In genomic region chr11:113779680-113780041, GRCm38 (mm10) we compare ENCODE assay signal across 8 mouse cellular contexts. TPM values are rescaled to one million over a fixed set of nuclear protein-coding genes. Genes with fewer than 3 reads are reported as not detected.
DNase-seq lines count a peak whose midpoint lies in the region; ATAC-seq and TF ChIP-seq lines count a peak whose summit lies in the region.
"Had no signal": no experiment of that assay in that cellular context is flagged by ENCODE, and none has a peak within 500 bp of the region (broad histone marks: within the 10 kb centered on the region; RNA-seq: fewer than 3 reads in every experiment).

No protein-coding gene starts in this region.

- H3K4me1 ChIP-seq in heart, embryonic 11.5 days (ENCODE audit: control insufficient read depth, insufficient read depth, low read length) = peaks cover 33% of the 10 kb centered on the region
- peaks cover 52% of the 10 kb centered on the region for H3K4me1 ChIP-seq in liver, embryonic 12.5 days
- H3K4me1 ChIP-seq in liver, postnatal 0 days (ENCODE audit: insufficient read depth) = peaks cover 29% of the 10 kb centered on the region

- no peak for DNase-seq in heart, postnatal 14 days
- DNase-seq in liver (no peak), ZHBTc4 (ENCODE audit: low read depth, low spot score) (peak; percentile 36)
- no peak for DNase-seq in liver, postnatal 0 days
- no peak for DNase-seq in right cerebral cortex, postnatal 14 days

- peak overlapping the region; percentile 23; the same call in 1 of the 2 replicates for H3K4me2 ChIP-seq in heart, embryonic 11.5 days
- H3K4me2 ChIP-seq in liver, embryonic 12.5 days = peak overlapping the region; percentile 35
- H3K4me2 ChIP-seq in liver, postnatal 0 days (ENCODE audit: low read depth, low read length) = 0 out of 2 replicates have a peak overlapping the region, but pooled peaks have one; percentile 9
- H3K4me2 ChIP-seq: hindbrain, embryonic 15.5 days had no signal

- no peak for ATAC-seq in heart, embryonic 11.5 days (replicated peaks; ENCODE audit: insufficient number of reproducible peaks, low FRiP score, low TSS enrichment)
- ATAC-seq in liver, embryonic 12.5 days = no peak
- no peak for ATAC-seq in liver, postnatal 0 days

- no peak overlapping the region for H3K4me3 ChIP-seq in heart, embryonic 11.5 days (ENCODE audit: low read depth, low read length)
- no peak overlapping the region for H3K4me3 ChIP-seq in liver, embryonic 12.5 days
- no peak overlapping the region for H3K4me3 ChIP-seq in liver, postnatal 0 days (ENCODE audit: low read depth, low read length)
- H3K4me3 ChIP-seq: hindbrain, embryonic 15.5 days had no signal

- TF ChIP-seq EP300 in liver, postnatal 0 days (IDR thresholded peaks at IDR 0.05; ENCODE audit: low read depth) = no peak

- H3K9ac ChIP-seq in heart, embryonic 11.5 days (ENCODE audit: low read depth, low read length) = no peak overlapping the region
- no peak overlapping the region for H3K9ac ChIP-seq in liver, embryonic 12.5 days
- H3K9ac ChIP-seq in liver, postnatal 0 days (replicated peaks) = no peak overlapping the region
- H3K9ac ChIP-seq: hindbrain, embryonic 15.5 days had no signal

- H3K27me3 ChIP-seq in heart, embryonic 11.5 days (ENCODE audit: control insufficient read depth, insufficient read depth, low read length) = 0 out of 2 replicates have a peak, but pooled peaks cover 2% of the 10 kb centered on the region
- peaks cover 17% of the 10 kb centered on the region for H3K27me3 ChIP-seq in liver, embryonic 12.5 days (replicated peaks)
- no peaks in the 10 kb centered on the region for H3K27me3 ChIP-seq in liver, postnatal 0 days (ENCODE audit: insufficient read depth, low read length)
- H3K27me3 ChIP-seq: hindbrain, embryonic 15.5 days had no signal

- H3K9me3 ChIP-seq in heart, embryonic 11.5 days (replicated peaks; ENCODE audit: control insufficient read depth, low read length) = no peaks in the 10 kb centered on the region
- no peaks in the 10 kb centered on the region for H3K9me3 ChIP-seq in liver, embryonic 12.5 days (replicated peaks)
- H3K9me3 ChIP-seq in liver, postnatal 0 days (ENCODE audit: low read length) = no peaks in the 10 kb centered on the region
- H3K9me3 ChIP-seq: hindbrain, embryonic 15.5 days had no signal

- intact Hi-C loops in heart, postnatal 14 days (cut with DNase I) = loop anchor here (2.0 kb wide), 1 partner anchor 29 kb away; the partner anchor contains the start of gene Cdc42ep4

- TF ChIP-seq CTCF in liver, postnatal 0 days (IDR thresholded peaks at IDR 0.05; ENCODE audit: low read depth) = no peak

- no peaks in the 10 kb centered on the region for H3K36me3 ChIP-seq in heart, embryonic 11.5 days (ENCODE audit: control insufficient read depth, insufficient read depth, low read length)
- H3K36me3 ChIP-seq in liver, embryonic 12.5 days = no peaks in the 10 kb centered on the region
- no peaks in the 10 kb centered on the region for H3K36me3 ChIP-seq in liver, postnatal 0 days (replicated peaks; ENCODE audit: insufficient read depth, low read length)
- H3K36me3 ChIP-seq: hindbrain, embryonic 15.5 days had no signal

- WGBS in heart, embryonic 11.5 days (ENCODE audit: insufficient replicate concordance) = 24% methylated on average over 6 of the region's 6 CpGs
- 9% methylated on average over 6 of the region's 6 CpGs for WGBS in liver, embryonic 12.5 days (ENCODE audit: insufficient replicate concordance)
- 15% methylated on average over 6 of the region's 6 CpGs for WGBS in liver, postnatal 0 days (ENCODE audit: insufficient replicate concordance)

- H3K27ac ChIP-seq in heart, embryonic 11.5 days (ENCODE audit: low read depth, low read length) = no peak overlapping the region
- H3K27ac ChIP-seq in liver, embryonic 12.5 days = no peak overlapping the region
- H3K27ac ChIP-seq in liver, postnatal 0 days (ENCODE audit: low read depth) = no peak overlapping the region
- H3K27ac ChIP-seq: hindbrain, embryonic 15.5 days had no signal

RNA-seq across cellular contexts. Expression of gene Cdc42ep4, which starts 28.0 kb away (rescaled TPM):
- polyA plus RNA-seq in heart, embryonic 11.5 days (2014; fragmentation: Nextera tagmentation; extraction: Ambion mirVana) = 18.4 and 19.3 TPM in 2 replicates
- 10 to 100 TPM; 30.9 to 33.4 TPM for total RNA-seq in heart, postnatal 14 days (2021)
- polyA plus RNA-seq in liver, embryonic 12.5 days (2016; fragmentation: Nextera tagmentation; extraction: Ambion mirVana) = 21.1 and 21.9 TPM in 2 replicates
- 12.4 and 13.7 TPM in 2 replicates for polyA plus RNA-seq in liver, postnatal 0 days (2015; fragmentation: Nextera tagmentation; extraction: Ambion mirVana)
